Mouse (Mus musculus) midbrain, embryonic 13.5 days (tissue): ENCODE measurements at regions not wholly inside any gene's neighbourhood (a gene's known extent, or its start where the extent isn't known, plus 50 kb on each side); places are given as distances from the start of the nearest gene placed in this dataset.
"Not testable (repeated sequence)": the region's sequence is repeated elsewhere in the genome, so short reads cannot be mapped to it uniquely, and the experiment has no call there.

ENCODE experiments used
- ATAC-seq: fragments of 200-750 bp; cut with Nextera tagmentation; 2 replicates; pipeline ENCODE4 v1.8.0; 2017; ENCODE audit warnings: mild to moderate bottlenecking, moderate TSS enrichment, moderate library complexity
- H3K27ac ChIP-seq: fragments of 300-500 bp; sonication (generic); 2 replicates; pipeline ENCODE4 v1.5.1; 2015; ENCODE audit warnings: inconsistent platforms, mild to moderate bottlenecking, moderate library complexity
- H3K27me3 ChIP-seq: fragments of 300-500 bp; sonication (generic); 2 replicates; pipeline ENCODE4 v1.6.1; 2015; ENCODE audit warnings: mild to moderate bottlenecking, inconsistent platforms
- H3K36me3 ChIP-seq: fragments of 300-500 bp; sonication (generic); 2 replicates; pipeline ENCODE4 v1.6.1; 2015; ENCODE audit warnings: mild to moderate bottlenecking, inconsistent platforms
- H3K4me1 ChIP-seq: fragments of 300-500 bp; sonication (generic); replicated peaks from 2 replicates; pipeline ENCODE4 v1.6.1; 2015; ENCODE audit warnings: inconsistent platforms
- H3K4me2 ChIP-seq: fragments of 300-500 bp; sonication (generic); replicated peaks from 2 replicates; pipeline ENCODE4 v1.6.1; 2015; ENCODE audit warnings: moderate library complexity, mild to moderate bottlenecking, inconsistent platforms
- H3K4me3 ChIP-seq: fragments of 300-500 bp; sonication (generic); replicated peaks from 2 replicates; pipeline ENCODE4 v1.5.1; 2015; ENCODE audit warnings: mild to moderate bottlenecking, inconsistent platforms
- H3K9ac ChIP-seq: fragments of 300-500 bp; sonication (generic); replicated peaks from 2 replicates; pipeline ENCODE4 v1.6.1; 2015; ENCODE audit warnings: mild to moderate bottlenecking, inconsistent platforms
- H3K9me3 ChIP-seq: fragments of 300-500 bp; sonication (generic); 2 replicates; pipeline ENCODE4 v1.6.1; 2016; ENCODE audit warnings: mild to moderate bottlenecking, inconsistent platforms
- WGBS: fragments of 180-500 bp; shearing (Covaris S2); methylation state at CpG from one replicate; pipeline ENCODE4 v1.1.7; 2015; 5-methylcytosine and 5-hydroxymethylcytosine counted together

GRCm38 (mm10) chr1:94582526-94582925 is 530.2 kb upstream of the Pdcd1 start:
- ATAC-seq: no peak
- Histone ChIP-seq H3K9me3 (no peaks in the 10 kb centered on the region), H3K27ac (no peak overlapping the region), H3K4me1 (no peaks in the 10 kb centered on the region), H3K9ac (no peak overlapping the region), H3K27me3 (no peaks in the 10 kb centered on the region), H3K4me3 (no peak overlapping the region), H3K4me2 (no peak overlapping the region), H3K36me3 (no peaks in the 10 kb centered on the region)

- Histone ChIP-seq H3K9ac (no peak overlapping the region), H3K9me3 (no peaks in the 10 kb centered on the region), H3K4me3 (no peak overlapping the region), H3K27me3 (no peaks in the 10 kb centered on the region), H3K27ac (no peak overlapping the region), H3K36me3 (no peaks in the 10 kb centered on the region), H3K4me1 (no peaks in the 10 kb centered on the region), H3K4me2 (no peak overlapping the region)
- no peak for ATAC-seq
- WGBS: 75% methylated on average over 4 of the region's 4 CpGs
These were observed 529.5 kb upstream of the Pdcd1 start for GRCm38 (mm10) chr1:94581650-94582405.

GRCm38 (mm10) chr1:94532773-94533541 is 480.6 kb upstream of the Pdcd1 start:
- Histone ChIP-seq H3K27ac (no peak overlapping the region), H3K9ac (no peak overlapping the region), H3K4me1 (no peaks in the 10 kb centered on the region), H3K9me3 (no peaks in the 10 kb centered on the region), H3K36me3 (no peaks in the 10 kb centered on the region), H3K4me3 (no peak overlapping the region), H3K27me3 (no peaks in the 10 kb centered on the region), H3K4me2 (no peak overlapping the region)
- ATAC-seq: 0 out of 2 replicates have a peak, but pooled peaks have one; percentile 20
- 92% methylated on average over 4 of the region's 4 CpGs for WGBS

- no peaks in the 10 kb centered on the region for H3K27me3 ChIP-seq
- H3K4me2 ChIP-seq: no peak overlapping the region
- no peaks in the 10 kb centered on the region for H3K4me1 ChIP-seq
- WGBS: 56% methylated on average over 4 of the region's 4 CpGs
- no peak overlapping the region for H3K27ac ChIP-seq
- peak; percentile 46; the same call in 1 of the 2 replicates for ATAC-seq
- no peaks in the 10 kb centered on the region for H3K36me3 ChIP-seq
- H3K9me3 ChIP-seq: no peaks in the 10 kb centered on the region
- H3K4me3 ChIP-seq: no peak overlapping the region
- H3K9ac ChIP-seq: no peak overlapping the region
These were observed 451.7 kb upstream of the Pdcd1 start for GRCm38 (mm10) chr1:94504080-94504520.

GRCm38 (mm10) chr1:94503379-94504079 is 451.2 kb upstream of the Pdcd1 start:
- WGBS: 54% methylated on average over 6 of the region's 6 CpGs
- ATAC-seq: peak; percentile 86
- no peak overlapping the region for H3K4me2 ChIP-seq
- no peaks in the 10 kb centered on the region for H3K36me3 ChIP-seq
- H3K4me3 ChIP-seq: no peak overlapping the region
- H3K9me3 ChIP-seq: no peaks in the 10 kb centered on the region
- H3K4me1 ChIP-seq: no peaks in the 10 kb centered on the region
- H3K27me3 ChIP-seq: no peaks in the 10 kb centered on the region
- H3K27ac ChIP-seq: no peak overlapping the region
- H3K9ac ChIP-seq: no peak overlapping the region

- no peaks in the 10 kb centered on the region for H3K4me1 ChIP-seq
- no peak overlapping the region for H3K27ac ChIP-seq
- H3K36me3 ChIP-seq: no peaks in the 10 kb centered on the region
- no peak overlapping the region for H3K9ac ChIP-seq
- no peak overlapping the region for H3K4me2 ChIP-seq
- ATAC-seq: no peak
- H3K9me3 ChIP-seq: no peaks in the 10 kb centered on the region
- H3K27me3 ChIP-seq: no peaks in the 10 kb centered on the region
- H3K4me3 ChIP-seq: no peak overlapping the region
- 78% methylated on average over 6 of the region's 6 CpGs for WGBS
These were observed 449.9 kb upstream of the Pdcd1 start for GRCm38 (mm10) chr1:94502066-94502861.

GRCm38 (mm10) chr1:94496992-94497391 is 444.6 kb upstream of the Pdcd1 start:
- no peak for ATAC-seq
- no peaks in the 10 kb centered on the region for H3K27me3 ChIP-seq
- H3K9me3 ChIP-seq: no peaks in the 10 kb centered on the region
- H3K4me1 ChIP-seq: no peaks in the 10 kb centered on the region
- no peaks in the 10 kb centered on the region for H3K36me3 ChIP-seq
- no peak overlapping the region for H3K9ac ChIP-seq
- no peak overlapping the region for H3K27ac ChIP-seq
- H3K4me2 ChIP-seq: no peak overlapping the region
- no peak overlapping the region for H3K4me3 ChIP-seq
- 89% methylated on average over 2 of the region's 2 CpGs for WGBS

GRCm38 (mm10) chr1:94496341-94496740 is 444.0 kb upstream of the Pdcd1 start:
- 74% methylated on average over 3 of the region's 3 CpGs for WGBS
- Histone ChIP-seq H3K9me3 (no peaks in the 10 kb centered on the region), H3K4me2 (no peak overlapping the region), H3K27me3 (no peaks in the 10 kb centered on the region), H3K4me3 (no peak overlapping the region), H3K36me3 (no peaks in the 10 kb centered on the region), H3K27ac (no peak overlapping the region), H3K4me1 (no peaks in the 10 kb centered on the region), H3K9ac (no peak overlapping the region)
- no peak for ATAC-seq

GRCm38 (mm10) chr1:94487062-94487461 is 434.7 kb upstream of the Pdcd1 start:
- no peak overlapping the region for H3K27ac ChIP-seq
- WGBS: 86% methylated on average over 3 of the region's 3 CpGs
- H3K9me3 ChIP-seq: no peaks in the 10 kb centered on the region
- ATAC-seq: no peak
- no peaks in the 10 kb centered on the region for H3K27me3 ChIP-seq
- no peaks in the 10 kb centered on the region for H3K4me1 ChIP-seq
- no peak overlapping the region for H3K9ac ChIP-seq
- no peak overlapping the region for H3K4me2 ChIP-seq
- H3K36me3 ChIP-seq: no peaks in the 10 kb centered on the region
- H3K4me3 ChIP-seq: no peak overlapping the region

- not testable (repeated sequence) for H3K4me1 ChIP-seq, H3K27ac ChIP-seq, H3K9me3 ChIP-seq, H3K27me3 ChIP-seq, H3K4me3 ChIP-seq, H3K9ac ChIP-seq, H3K4me2 ChIP-seq, H3K36me3 ChIP-seq
- ATAC-seq: peak; percentile 94
- WGBS: 96% methylated on average over 18 of the region's 18 CpGs
These were observed 417.5 kb upstream of the Pdcd1 start for GRCm38 (mm10) chr1:94469834-94470233.

- H3K27ac ChIP-seq: no peak overlapping the region
- H3K27me3 ChIP-seq: no peaks in the 10 kb centered on the region
- H3K36me3 ChIP-seq: no peaks in the 10 kb centered on the region
- no peak for ATAC-seq
- no peaks in the 10 kb centered on the region for H3K9me3 ChIP-seq
- 87% methylated on average over 2 of the region's 2 CpGs for WGBS
- no peak overlapping the region for H3K4me2 ChIP-seq
- no peak overlapping the region for H3K4me3 ChIP-seq
- no peaks in the 10 kb centered on the region for H3K4me1 ChIP-seq
- H3K9ac ChIP-seq: no peak overlapping the region
These were observed 371.4 kb upstream of the Pdcd1 start for GRCm38 (mm10) chr1:94423731-94424130.
